Mouse (Mus musculus) heart, embryonic 11.5 days (tissue): ENCODE measurements at regions not wholly inside any gene's neighbourhood (a gene's known extent, or its start where the extent isn't known, plus 50 kb on each side); places are given as distances from the start of the nearest gene placed in this dataset.

Source experiments
- ATAC-seq: fragments of 200-750 bp; cut with Nextera tagmentation; replicated peaks from 2 replicates; pipeline ENCODE4 v1.8.0; 2017; ENCODE audit warnings: moderate library complexity; ENCODE audit not compliant: insufficient number of reproducible peaks, low FRiP score, low TSS enrichment
- H3K27ac ChIP-seq: fragments of 300-500 bp; sonication (generic); 2 replicates; pipeline ENCODE4 v1.5.1; 2014; ENCODE audit warnings: mild to moderate bottlenecking, low read depth, low read length
- H3K27me3 ChIP-seq: fragments of 300-500 bp; sonication (generic); 2 replicates; pipeline ENCODE4 v1.6.1; 2014; ENCODE audit warnings: mild to moderate bottlenecking, low read length, mixed read lengths; ENCODE audit not compliant: control insufficient read depth, insufficient read depth
- H3K36me3 ChIP-seq: fragments of 300-500 bp; sonication (generic); 2 replicates; pipeline ENCODE4 v1.6.1; 2014; ENCODE audit warnings: mild to moderate bottlenecking, low read length, moderate library complexity, mixed read lengths; ENCODE audit not compliant: control insufficient read depth, insufficient read depth
- H3K4me1 ChIP-seq: fragments of 300-500 bp; sonication (generic); 2 replicates; pipeline ENCODE4 v1.6.1; 2014; ENCODE audit warnings: low read length; ENCODE audit not compliant: control insufficient read depth, insufficient read depth
- H3K4me2 ChIP-seq: fragments of 300-500 bp; sonication (generic); 2 replicates; pipeline ENCODE4 v1.6.1; 2014; ENCODE audit warnings: mild to moderate bottlenecking, moderate library complexity
- H3K4me3 ChIP-seq: fragments of 300-500 bp; sonication (generic); 2 replicates; pipeline ENCODE4 v1.5.1; 2014; ENCODE audit warnings: low read depth, low read length
- H3K9ac ChIP-seq: fragments of 300-500 bp; sonication (generic); 2 replicates; pipeline ENCODE4 v1.6.1; 2014; ENCODE audit warnings: mild to moderate bottlenecking, low read depth, low read length, moderate library complexity
- H3K9me3 ChIP-seq: fragments of 300-500 bp; sonication (generic); replicated peaks from 2 replicates; pipeline ENCODE4 v1.6.1; 2016; ENCODE audit warnings: low read length; ENCODE audit not compliant: control insufficient read depth
- WGBS: fragments of 180-500 bp; shearing (Covaris S2); extraction: QIAGEN DNeasy Blood & Tissue Kit; methylation state at CpG from one replicate; pipeline ENCODE4 v1.1.7; 2014; ENCODE audit not compliant: insufficient replicate concordance; 5-methylcytosine and 5-hydroxymethylcytosine counted together

DNA sequence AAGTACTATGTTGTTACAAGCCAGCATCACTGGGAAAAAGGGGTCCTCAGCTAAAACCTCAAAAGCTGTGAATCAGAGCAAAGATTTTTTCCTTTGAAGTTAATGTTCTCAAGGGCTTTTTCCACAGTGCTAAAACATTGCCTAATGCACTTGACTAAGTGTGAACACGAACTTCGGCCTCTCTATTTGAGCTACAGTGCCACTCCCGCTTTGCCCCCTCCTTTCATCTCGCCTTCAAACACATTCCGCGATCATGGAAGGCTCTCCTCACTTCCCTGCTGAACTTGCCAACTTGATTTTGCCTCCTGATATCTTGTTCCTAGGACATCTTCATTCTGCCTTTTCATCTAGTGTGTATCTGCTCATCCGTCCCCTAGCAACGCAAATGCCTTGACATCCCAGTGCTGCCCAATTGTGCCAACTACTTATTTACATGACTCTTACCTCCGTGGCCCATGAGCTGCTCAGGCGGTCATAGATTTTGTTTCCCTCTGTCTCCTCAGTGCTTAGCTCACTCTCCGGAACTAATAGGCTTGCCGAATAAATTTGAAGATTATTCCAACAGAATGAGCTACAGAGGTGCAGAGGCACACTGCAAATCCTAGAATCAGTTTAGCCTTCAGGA is 116.6 kb upstream of the Kcnip4 start:
- no peak overlapping the region for H3K27ac ChIP-seq
- 79% methylated on average over 12 of the region's 12 CpGs for WGBS

DNA sequence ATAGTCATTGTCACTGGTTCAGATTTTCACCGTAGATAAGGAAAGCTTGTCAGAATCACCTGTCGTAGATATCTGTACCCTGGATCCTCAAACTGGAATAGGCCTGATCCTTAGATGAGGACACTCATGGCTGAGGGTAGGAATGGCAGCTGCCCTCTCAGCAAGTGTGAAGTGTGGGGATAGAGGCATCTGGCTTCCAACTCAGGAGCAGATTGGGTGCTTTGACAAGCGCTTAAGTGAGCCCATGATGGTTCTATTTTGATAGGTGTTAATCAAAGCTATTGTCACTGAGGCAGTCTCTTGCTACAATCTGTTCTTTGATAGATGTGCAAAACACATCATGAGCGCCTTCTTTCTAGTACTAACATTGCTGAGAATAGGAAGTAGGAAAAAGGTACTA is 114.9 kb upstream of the Kcnip4 start:
- no peaks in the 10 kb centered on the region for H3K36me3 ChIP-seq
- no peak overlapping the region for H3K4me3 ChIP-seq
- no peaks in the 10 kb centered on the region for H3K4me1 ChIP-seq
- H3K9me3 ChIP-seq: no peaks in the 10 kb centered on the region
- no peaks in the 10 kb centered on the region for H3K27me3 ChIP-seq
- ATAC-seq: no peak
- 81% methylated on average over 4 of the region's 4 CpGs for WGBS
- H3K4me2 ChIP-seq: no peak overlapping the region
- H3K27ac ChIP-seq: no peak overlapping the region
- H3K9ac ChIP-seq: no peak overlapping the region

More for the DNA sequence above, 116.6 kb upstream of the Kcnip4 start:
- H3K4me1 ChIP-seq: no peaks in the 10 kb centered on the region
- no peak overlapping the region for H3K9ac ChIP-seq
- H3K4me2 ChIP-seq: no peak overlapping the region
- H3K4me3 ChIP-seq: no peak overlapping the region
- no peaks in the 10 kb centered on the region for H3K9me3 ChIP-seq
- no peak for ATAC-seq
- H3K27me3 ChIP-seq: no peaks in the 10 kb centered on the region
- H3K36me3 ChIP-seq: no peaks in the 10 kb centered on the region

DNA sequence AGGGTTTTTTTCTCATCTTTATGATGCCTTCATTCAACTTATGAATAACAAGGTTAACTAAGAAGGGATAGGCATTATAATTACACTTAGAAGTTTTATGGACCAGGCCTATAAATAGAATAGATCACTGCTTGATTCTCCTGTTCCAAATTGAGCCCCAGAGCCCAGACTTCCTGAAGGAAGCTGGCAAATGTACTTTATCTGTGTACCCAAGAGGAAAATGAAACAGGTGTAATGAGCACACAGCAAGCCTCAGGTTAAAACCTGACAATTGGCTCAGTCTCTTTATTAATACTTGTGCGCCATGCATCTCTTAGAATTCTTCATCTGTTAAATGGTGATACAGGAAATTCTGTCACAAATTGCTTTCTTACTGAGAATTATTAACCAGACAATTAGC is 95.4 kb upstream of the Kcnip4 start:
- no peak for ATAC-seq
- Histone ChIP-seq H3K9ac (no peak overlapping the region), H3K4me3 (no peak overlapping the region), H3K9me3 (no peaks in the 10 kb centered on the region), H3K27ac (no peak overlapping the region), H3K27me3 (no peaks in the 10 kb centered on the region), H3K36me3 (no peaks in the 10 kb centered on the region), H3K4me2 (no peak overlapping the region), H3K4me1 (no peaks in the 10 kb centered on the region)
- 93% methylated on average over 1 of the region's 1 CpGs for WGBS

DNA sequence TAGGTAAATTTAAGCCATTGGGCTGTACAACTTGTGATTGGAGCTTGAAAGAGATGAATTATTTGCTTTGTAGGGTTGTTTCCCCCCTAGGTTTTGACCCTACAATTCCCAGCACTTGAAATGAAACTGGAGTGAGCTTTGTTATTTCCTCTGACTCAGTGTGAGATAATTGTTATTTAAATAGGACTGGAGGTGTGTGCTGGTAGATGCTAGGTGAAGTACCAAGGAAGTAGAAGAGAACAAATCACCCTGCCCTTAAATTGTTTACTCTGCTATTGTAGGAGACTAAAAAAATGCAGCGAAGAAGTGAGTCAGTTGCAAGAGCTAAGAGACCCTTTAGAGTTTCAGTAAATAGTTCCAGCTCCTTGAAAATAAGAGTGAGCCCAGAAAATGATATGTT is 82.1 kb upstream of the Kcnip4 start:
- Histone ChIP-seq H3K36me3 (no peaks in the 10 kb centered on the region), H3K4me2 (no peak overlapping the region), H3K27ac (no peak overlapping the region), H3K4me1 (no peaks in the 10 kb centered on the region), H3K4me3 (no peak overlapping the region), H3K9me3 (no peaks in the 10 kb centered on the region), H3K27me3 (no peaks in the 10 kb centered on the region), H3K9ac (no peak overlapping the region)
- 52% methylated on average over 1 of the region's 1 CpGs for WGBS
- no peak for ATAC-seq

DNA sequence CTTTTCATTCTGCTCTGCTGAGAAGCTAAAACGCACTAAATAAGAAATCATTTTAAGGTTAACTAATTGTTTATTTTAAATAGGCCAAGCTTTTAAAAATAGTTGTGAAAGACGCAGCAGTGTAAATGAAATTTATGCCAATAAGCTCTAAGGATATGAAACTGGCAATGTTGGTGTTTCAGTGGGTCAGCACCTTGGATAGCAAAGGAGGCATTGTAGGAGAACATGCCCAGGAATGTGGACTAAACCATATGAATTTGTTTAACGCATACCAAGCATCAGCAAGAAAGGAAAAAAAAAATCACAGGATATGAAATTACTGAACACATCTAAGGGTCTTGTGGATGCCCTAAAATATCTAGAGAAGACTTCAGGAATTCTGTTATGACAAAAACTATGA is 56.1 kb upstream of the Kcnip4 start:
- H3K9me3 ChIP-seq: no peaks in the 10 kb centered on the region
- 82% methylated on average over 3 of the region's 3 CpGs for WGBS
- H3K36me3 ChIP-seq: no peaks in the 10 kb centered on the region
- no peak overlapping the region for H3K9ac ChIP-seq
- H3K4me2 ChIP-seq: no peak overlapping the region
- no peak for ATAC-seq
- no peak overlapping the region for H3K27ac ChIP-seq
- no peak overlapping the region for H3K4me3 ChIP-seq
- no peaks in the 10 kb centered on the region for H3K4me1 ChIP-seq
- H3K27me3 ChIP-seq: no peaks in the 10 kb centered on the region

DNA sequence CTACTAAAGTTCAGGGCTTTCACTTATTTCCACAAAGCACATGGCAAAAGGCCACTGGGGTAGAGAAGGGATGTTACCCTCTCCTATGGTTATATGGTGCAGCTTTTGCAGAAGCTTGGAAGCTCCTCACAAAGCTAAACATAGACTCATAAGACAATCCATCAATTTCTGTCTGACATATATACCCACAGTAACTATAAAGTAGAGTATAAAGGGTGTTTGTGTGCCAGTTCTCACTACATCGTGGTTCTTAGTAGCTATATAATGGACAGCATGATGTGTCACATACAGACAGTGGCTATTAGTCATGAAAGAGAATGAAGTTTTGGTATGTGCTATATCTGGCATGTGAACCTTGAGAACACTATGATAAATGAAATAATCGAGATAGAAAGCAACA is 51.2 kb upstream of the Kcnip4 start:
- H3K4me1 ChIP-seq: no peaks in the 10 kb centered on the region
- no peaks in the 10 kb centered on the region for H3K9me3 ChIP-seq
- H3K36me3 ChIP-seq: no peaks in the 10 kb centered on the region
- no peak for ATAC-seq
- no peaks in the 10 kb centered on the region for H3K27me3 ChIP-seq
- H3K4me3 ChIP-seq: no peak overlapping the region
- no peak overlapping the region for H3K27ac ChIP-seq
- no peak overlapping the region for H3K9ac ChIP-seq
- 57% methylated on average over 2 of the region's 2 CpGs for WGBS
- H3K4me2 ChIP-seq: no peak overlapping the region
